Mouse (Mus musculus) megakaryocyte, embryonic 14.5 days (primary cell): ENCODE measurements around the gene Spata13.

Experiments
- FLI1 ChIP-seq: IDR thresholded peaks from 2 replicates; pipeline ENCODE4 v1.6.1; 2012; ENCODE audit warnings: low read length, inconsistent platforms, mixed read lengths
- GATA1 ChIP-seq: IDR thresholded peaks from 3 replicates; pipeline ENCODE4 v1.6.1; 2012; ENCODE audit warnings: mixed read lengths, low read length, inconsistent platforms, borderline replicate concordance

- no peak for TF ChIP-seq GATA1
- TF ChIP-seq FLI1, result no peak
Observed at GRCm38 (mm10) chr14:60697351-60697750, 63.5 kb downstream of the Spata13 start.
